Mouse (Mus musculus) liver, postnatal 0 days (tissue): Measurements from ENCODE around the gene Hist1h2bh.

Experiments
- CTCF ChIP-seq: sonication (generic); IDR thresholded peaks from 2 replicates; pipeline ENCODE4 v1.5.1; 2016; ENCODE audit warnings: antibody characterized with exemption, low read depth
- EP300 ChIP-seq: IDR thresholded peaks from 2 replicates; pipeline ENCODE4 v1.6.1; 2016; ENCODE audit warnings: antibody characterized with exemption, low read depth, mild to moderate bottlenecking

- no peak for TF ChIP-seq CTCF
- TF ChIP-seq EP300, result no peak
These were observed 39.2 kb upstream of the Hist1h2bh start for GRCm38 (mm10) chr13:23582219-23583056.
